Mouse (Mus musculus): ENCODE data around the gene Zfp618.

GRCm38 (mm10) chr4:63105651-63106050, 140.3 kb downstream of the Zfp618 start:
- TF ChIP-seq POLR2A (IDR thresholded peaks at IDR 0.05; ENCODE audit: control insufficient read depth in 1 of 2, insufficient read depth in 1 of 2, low read depth in 1 of 2, low read length in 2 of 2, poor library complexity in 1 of 2) (no peak), USF2 (IDR thresholded peaks at IDR 0.05; ENCODE audit: borderline replicate concordance in 1 of 2, insufficient read depth in 1 of 2, low read depth in 1 of 2, low read length in 2 of 2) (no peak), EP300 (IDR thresholded peaks at IDR 0.05; ENCODE audit: low read depth in 1 of 2, low read length in 2 of 2) (no peak), CTCF (IDR thresholded peaks at IDR 0.05 in 2 of 3, conservative IDR thresholded peaks at IDR 0.05 in 1 of 3; ENCODE audit: control insufficient read depth in 1 of 3, insufficient read depth in 1 of 3, low read depth in 2 of 3, low read length in 3 of 3, poor library complexity in 1 of 3, severe bottlenecking in 1 of 3) (no peak), ZKSCAN1 (IDR thresholded peaks at IDR 0.05; ENCODE audit: low read depth, low read length) (no peak), MAX (IDR thresholded peaks at IDR 0.05; ENCODE audit: low read length) (no peak)

Data from MEL (cell line).